Mouse (Mus musculus) limb, embryonic 15.5 days (tissue): ENCODE results near the gene Tacr2. TPM values are rescaled to one million over a fixed set of nuclear protein-coding genes. Genes with fewer than 3 reads are reported as not detected.

Experiments used
- ATAC-seq: fragments of 200-750 bp; cut with Nextera tagmentation; 2 replicates; pipeline ENCODE4 v1.8.0; 2017; ENCODE audit warnings: low read depth, moderate TSS enrichment; ENCODE audit not compliant: insufficient number of reproducible peaks, low FRiP score, low TSS enrichment
- H3K27ac ChIP-seq: fragments of 300-500 bp; sonication (generic); 2 replicates; pipeline ENCODE4 v1.5.1; 2015; ENCODE audit warnings: moderate library complexity, mild to moderate bottlenecking, inconsistent platforms
- H3K27me3 ChIP-seq: fragments of 300-500 bp; sonication (generic); 2 replicates; pipeline ENCODE4 v1.6.1; 2015; ENCODE audit warnings: inconsistent platforms
- H3K36me3 ChIP-seq: fragments of 300-500 bp; sonication (generic); 2 replicates; pipeline ENCODE4 v1.6.1; 2015; ENCODE audit warnings: inconsistent platforms
- H3K4me1 ChIP-seq: fragments of 300-500 bp; sonication (generic); 2 replicates; pipeline ENCODE4 v1.6.1; 2015; ENCODE audit warnings: inconsistent platforms
- H3K4me2 ChIP-seq: fragments of 300-500 bp; sonication (generic); 2 replicates; pipeline ENCODE4 v1.6.1; 2015; ENCODE audit warnings: mild to moderate bottlenecking, inconsistent platforms
- H3K4me3 ChIP-seq: fragments of 300-500 bp; sonication (generic); 2 replicates; pipeline ENCODE4 v1.5.1; 2015; ENCODE audit warnings: mild to moderate bottlenecking, inconsistent platforms
- H3K9ac ChIP-seq: fragments of 300-500 bp; sonication (generic); 2 replicates; pipeline ENCODE4 v1.6.1; 2015; ENCODE audit warnings: inconsistent platforms
- H3K9me3 ChIP-seq: fragments of 300-500 bp; sonication (generic); 2 replicates; pipeline ENCODE4 v1.6.1; 2016; ENCODE audit warnings: inconsistent platforms
- WGBS: fragments of 180-500 bp; shearing (Covaris S2); methylation state at CpG from one replicate; pipeline ENCODE4 v1.1.7; 2015; 5-methylcytosine and 5-hydroxymethylcytosine counted together
- polyA plus RNA-seq: library from polyadenylated mRNA; unstranded; fragments of >200 nt; fragmentation: Nextera tagmentation; extraction: Ambion mirVana; gene quantifications from 2 replicates; pipeline ENCODE4 v1.2.1, GENCODE M21; 2015

The Tacr2 gene
- polyA plus RNA-seq, 1 experiment from 2014 or later, result not detected

DNA sequence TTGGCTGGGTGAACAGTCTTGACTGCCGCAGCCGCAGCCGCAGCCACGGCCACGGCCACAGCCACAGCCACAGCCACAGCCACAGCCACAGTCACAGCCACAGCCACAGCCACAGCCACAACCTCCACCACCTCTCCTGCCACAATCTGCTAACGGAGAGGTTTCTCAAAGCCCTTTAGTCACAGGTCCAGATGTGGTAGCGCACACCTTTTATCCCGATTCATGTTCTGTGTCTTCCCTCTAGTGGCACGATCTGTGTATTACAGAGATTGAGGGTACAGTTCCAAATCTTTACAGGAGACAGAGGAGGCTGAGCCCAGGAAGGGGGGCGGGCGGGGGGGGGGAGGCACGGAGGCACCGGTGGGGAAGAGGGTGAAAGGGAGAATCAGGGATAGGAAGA is 9.3 kb upstream of the Tacr2 start:
- Histone ChIP-seq H3K4me3 (no peak overlapping the region), H3K27me3 (no peaks in the 10 kb centered on the region), H3K27ac (no peak overlapping the region), H3K4me2 (no peak overlapping the region), H3K9me3 (no peaks in the 10 kb centered on the region), H3K4me1 (no peaks in the 10 kb centered on the region), H3K9ac (no peak overlapping the region), H3K36me3 (no peaks in the 10 kb centered on the region)
- WGBS, result 53% methylated on average over 11 of the region's 13 CpGs
- no peak for ATAC-seq

DNA sequence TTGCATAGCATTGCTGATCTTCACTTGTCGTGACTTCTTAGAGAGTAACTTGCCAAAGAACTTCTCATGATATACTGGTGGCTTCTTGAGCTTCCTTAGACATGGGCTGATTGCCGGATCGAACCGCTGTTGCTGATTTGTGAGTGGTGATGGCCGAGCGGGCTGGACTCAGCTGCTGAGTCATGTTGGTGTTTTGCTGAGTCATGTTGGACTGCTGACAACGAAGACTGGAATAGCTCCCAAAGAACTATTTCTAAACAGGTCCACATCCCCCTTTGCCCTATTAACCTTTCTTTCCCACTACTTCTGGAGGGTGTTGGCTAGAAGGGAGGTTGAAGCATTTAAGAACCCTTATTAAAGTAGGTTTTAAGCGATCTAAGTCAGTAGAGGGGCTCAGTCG is 8.2 kb upstream of the Tacr2 start:
- Histone ChIP-seq H3K4me3 (no peak overlapping the region), H3K4me1 (no peaks in the 10 kb centered on the region), H3K27me3 (no peaks in the 10 kb centered on the region), H3K4me2 (no peak overlapping the region), H3K9ac (no peak overlapping the region), H3K36me3 (no peaks in the 10 kb centered on the region), H3K9me3 (no peaks in the 10 kb centered on the region), H3K27ac (no peak overlapping the region)
- ATAC-seq, result no peak
- 86% methylated on average over 9 of the region's 9 CpGs for WGBS

DNA sequence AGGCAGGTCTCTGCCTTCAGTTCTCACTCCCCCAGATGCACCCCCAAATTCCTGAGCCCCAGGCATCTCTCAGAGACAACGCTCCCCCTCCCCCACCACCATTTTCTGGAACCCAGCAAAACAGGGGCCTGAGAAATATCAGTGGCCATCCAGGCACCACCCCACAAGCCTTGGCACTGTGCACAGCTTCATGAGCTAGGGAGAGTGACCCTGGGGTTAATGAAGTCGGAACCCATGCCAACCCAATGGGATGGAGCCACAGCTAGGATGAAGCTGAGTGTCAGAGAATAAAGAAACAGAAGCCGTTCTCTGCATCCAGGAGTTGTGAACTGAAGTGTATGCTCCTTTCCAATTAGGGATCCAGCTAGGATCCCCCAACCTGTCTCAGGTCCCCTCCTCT is 5.1 kb upstream of the Tacr2 start:
- WGBS, result 72% methylated on average over 3 of the region's 3 CpGs
- Histone ChIP-seq H3K36me3 (no peaks in the 10 kb centered on the region), H3K27me3 (no peaks in the 10 kb centered on the region), H3K9me3 (no peaks in the 10 kb centered on the region), H3K4me3 (no peak overlapping the region), H3K9ac (no peak overlapping the region), H3K27ac (no peak overlapping the region), H3K4me2 (no peak overlapping the region), H3K4me1 (peaks cover 2% of the 10 kb centered on the region; the same call in 1 of the 2 replicates)
- no peak for ATAC-seq

DNA sequence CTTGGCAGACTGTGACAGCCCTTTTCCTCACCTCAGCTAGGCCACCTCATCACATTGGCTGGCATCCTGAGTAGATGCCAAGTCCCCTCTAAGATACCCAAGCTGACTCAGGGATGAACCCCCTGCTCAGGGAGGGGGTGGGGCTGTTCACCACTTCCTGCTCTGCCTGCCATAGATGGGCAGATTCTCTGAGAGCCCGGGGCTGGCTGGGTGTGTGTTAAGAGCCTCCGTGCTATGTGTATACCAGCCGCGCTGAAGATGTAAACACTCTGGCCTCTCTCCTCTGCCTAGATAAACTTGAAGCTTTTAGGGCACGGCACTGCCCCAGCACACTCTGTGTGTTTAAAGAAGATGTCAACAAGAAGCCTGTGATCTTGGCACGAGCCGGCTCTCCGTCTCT is 4.4 kb upstream of the Tacr2 start:
- Histone ChIP-seq H3K4me2 (no peak overlapping the region), H3K27me3 (no peaks in the 10 kb centered on the region), H3K27ac (no peak overlapping the region), H3K4me1 (peaks cover 4% of the 10 kb centered on the region; the same call in 1 of the 2 replicates), H3K36me3 (no peaks in the 10 kb centered on the region), H3K9ac (no peak overlapping the region), H3K9me3 (no peaks in the 10 kb centered on the region), H3K4me3 (no peak overlapping the region)
- WGBS, result 33% methylated on average over 8 of the region's 8 CpGs
- no peak for ATAC-seq

DNA sequence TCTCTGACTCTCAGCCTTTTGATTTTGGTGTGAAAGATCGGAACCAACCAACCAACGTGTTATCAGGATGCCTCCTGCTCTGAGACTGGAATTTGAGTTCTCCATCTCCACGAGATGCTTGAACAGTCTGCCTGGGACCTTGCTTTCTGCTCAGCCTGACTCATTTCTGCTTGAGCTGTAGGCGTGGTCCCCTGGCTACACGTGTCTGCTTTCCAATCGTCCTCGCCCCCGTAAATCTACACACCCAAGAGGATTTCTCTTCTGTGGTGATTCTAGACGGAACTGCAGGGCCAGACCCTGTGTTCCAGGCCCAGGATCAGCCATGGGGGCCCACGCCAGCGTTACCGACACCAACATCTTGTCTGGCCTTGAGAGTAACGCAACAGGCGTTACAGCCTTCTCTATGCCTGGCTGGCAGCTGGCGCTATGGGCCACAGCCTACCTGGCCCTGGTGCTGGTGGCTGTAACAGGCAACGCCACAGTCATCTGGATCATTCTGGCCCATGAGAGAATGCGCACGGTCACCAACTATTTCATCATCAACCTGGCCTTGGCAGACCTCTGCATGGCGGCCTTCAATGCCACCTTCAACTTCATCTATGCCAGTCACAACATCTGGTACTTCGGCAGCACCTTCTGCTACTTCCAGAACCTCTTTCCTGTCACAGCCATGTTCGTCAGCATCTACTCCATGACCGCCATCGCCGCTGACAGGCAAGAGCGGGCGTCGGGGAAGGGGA is 428 bp downstream of the Tacr2 start:
- Histone ChIP-seq H3K36me3 (no peaks in the 10 kb centered on the region), H3K4me1 (peaks cover 4% of the 10 kb centered on the region; the same call in 1 of the 2 replicates), H3K4me2 (no peak overlapping the region), H3K4me3 (no peak overlapping the region), H3K9ac (no peak overlapping the region), H3K27ac (no peak overlapping the region), H3K9me3 (no peaks in the 10 kb centered on the region), H3K27me3 (0 out of 2 replicates have a peak, but pooled peaks cover 4% of the 10 kb centered on the region)
- ATAC-seq, result no peak
- 81% methylated on average over 27 of the region's 27 CpGs for WGBS

DNA sequence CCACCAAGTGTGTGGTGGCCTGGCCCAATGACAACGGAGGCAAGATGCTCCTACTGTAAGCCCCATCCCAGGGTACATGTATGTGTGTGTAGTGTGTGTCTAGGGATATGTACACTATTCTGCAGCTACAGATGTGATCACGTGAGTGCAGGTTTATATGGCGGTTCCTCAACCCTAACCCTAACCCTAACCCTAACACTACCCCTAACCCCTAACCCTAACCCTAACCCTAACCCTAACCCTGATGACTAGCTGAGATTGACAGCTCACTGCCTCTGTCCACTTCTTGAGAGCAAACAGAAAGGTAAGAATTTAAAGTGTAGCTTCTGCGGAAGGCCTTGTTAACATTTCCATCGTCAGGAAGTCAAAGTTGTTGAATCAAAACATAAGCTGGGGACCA is 6.1 kb downstream of the Tacr2 start:
- Histone ChIP-seq H3K27me3 (0 out of 2 replicates have a peak, but pooled peaks cover 4% of the 10 kb centered on the region), H3K9ac (no peak overlapping the region), H3K36me3 (no peaks in the 10 kb centered on the region), H3K9me3 (no peaks in the 10 kb centered on the region), H3K4me3 (no peak overlapping the region), H3K27ac (no peak overlapping the region), H3K4me1 (peaks cover 6% of the 10 kb centered on the region; the same call in 1 of the 2 replicates), H3K4me2 (no peak overlapping the region)
- no peak for ATAC-seq
- WGBS, result 89% methylated on average over 5 of the region's 5 CpGs

DNA sequence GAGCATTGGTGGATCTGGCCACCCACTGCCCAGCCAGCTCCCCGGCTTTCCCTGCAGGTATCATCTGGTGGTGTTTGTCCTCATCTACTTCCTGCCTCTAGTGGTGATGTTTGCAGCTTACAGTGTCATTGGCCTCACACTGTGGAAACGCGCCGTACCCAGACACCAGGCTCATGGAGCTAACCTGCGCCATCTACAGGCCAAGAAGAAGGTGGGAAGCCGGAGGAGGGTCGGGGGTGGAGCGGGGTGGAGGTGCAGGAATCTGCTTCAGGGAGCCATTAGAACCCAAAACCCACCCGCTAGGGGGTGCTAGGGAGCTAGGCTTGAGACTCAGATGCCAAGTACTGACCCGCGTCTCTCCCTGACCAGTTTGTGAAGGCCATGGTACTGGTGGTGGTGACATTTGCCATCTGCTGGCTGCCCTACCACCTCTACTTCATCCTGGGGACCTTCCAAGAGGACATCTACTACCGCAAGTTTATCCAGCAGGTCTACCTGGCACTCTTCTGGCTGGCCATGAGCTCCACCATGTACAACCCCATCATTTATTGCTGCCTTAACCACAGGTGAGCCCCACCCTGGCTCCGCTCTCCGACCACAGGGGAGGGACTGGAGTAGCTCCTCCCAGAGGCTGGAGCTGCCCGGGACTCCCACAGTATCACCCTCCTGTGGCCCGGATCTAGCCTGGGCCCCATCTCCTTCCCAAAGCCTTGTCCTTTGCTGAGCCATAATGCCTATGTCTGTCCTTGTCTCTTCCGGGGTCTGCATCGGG is 9.1 kb downstream of the Tacr2 start:
- 0 out of 2 replicates have a peak, but pooled peaks have one; percentile 61 for ATAC-seq
- Histone ChIP-seq H3K4me3 (no peak overlapping the region), H3K9ac (no peak overlapping the region), H3K4me1 (peaks cover 6% of the 10 kb centered on the region; the same call in 1 of the 2 replicates), H3K27me3 (no peaks in the 10 kb centered on the region), H3K27ac (no peak overlapping the region), H3K4me2 (no peak overlapping the region), H3K9me3 (no peaks in the 10 kb centered on the region), H3K36me3 (no peaks in the 10 kb centered on the region)
- WGBS, result 15% methylated on average over 18 of the region's 18 CpGs

DNA sequence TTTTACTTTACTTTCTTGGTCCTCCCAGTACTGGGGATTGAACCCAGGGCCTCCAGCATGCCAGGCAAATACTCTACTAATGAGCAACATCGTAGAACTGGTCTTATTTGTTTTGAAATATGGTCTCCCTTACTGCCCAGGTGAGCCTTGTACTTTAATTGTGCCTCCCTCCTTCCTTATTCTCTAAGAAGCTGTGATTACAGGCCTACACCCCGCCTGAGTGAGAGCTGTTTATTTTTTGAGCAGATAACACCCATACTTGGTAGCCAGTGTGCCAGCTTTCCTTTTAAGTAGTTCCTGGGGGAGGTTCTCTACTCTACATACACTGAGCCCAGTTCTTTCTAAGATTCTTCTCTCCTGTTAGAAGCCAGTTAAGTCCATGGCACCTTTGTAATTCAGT is 12.1 kb downstream of the Tacr2 start:
- 44% methylated on average over 2 of the region's 2 CpGs for WGBS
- H3K4me2 ChIP-seq, result no peak overlapping the region
- no peaks in the 10 kb centered on the region for H3K9me3 ChIP-seq
- H3K4me3 ChIP-seq, result no peak overlapping the region
- H3K4me1 ChIP-seq, result peaks cover 6% of the 10 kb centered on the region; the same call in 1 of the 2 replicates
- peaks cover 13% of the 10 kb centered on the region for H3K36me3 ChIP-seq
- H3K27ac ChIP-seq, result no peak overlapping the region
- no peak overlapping the region for H3K9ac ChIP-seq
- no peak for ATAC-seq
- no peaks in the 10 kb centered on the region for H3K27me3 ChIP-seq

DNA sequence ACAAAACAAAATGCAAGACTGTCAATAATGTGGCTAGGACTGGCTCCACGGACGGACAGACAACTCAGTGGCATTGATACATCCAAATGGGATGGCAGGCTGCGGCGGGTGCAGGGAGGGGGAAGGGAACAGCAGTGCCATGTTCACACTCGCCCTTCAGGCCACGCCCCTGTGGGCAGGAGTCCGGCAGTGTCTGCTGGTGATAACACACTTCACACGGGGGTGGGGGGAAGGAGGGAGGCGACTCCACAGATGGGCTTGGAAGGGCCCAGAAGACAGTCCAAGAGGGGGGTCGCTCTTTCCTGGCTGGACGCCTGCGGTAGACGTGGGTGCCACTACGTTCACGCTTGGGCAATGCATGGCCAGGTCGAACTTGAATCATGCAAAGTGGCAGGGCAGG is 17.0 kb downstream of the Tacr2 start:
- WGBS, result 69% methylated on average over 16 of the region's 16 CpGs
- no peaks in the 10 kb centered on the region for H3K9me3 ChIP-seq
- no peak for ATAC-seq
- H3K4me2 ChIP-seq, result no peak overlapping the region
- no peaks in the 10 kb centered on the region for H3K27me3 ChIP-seq
- peaks cover 53% of the 10 kb centered on the region for H3K36me3 ChIP-seq
- H3K27ac ChIP-seq, result no peak overlapping the region
- no peak overlapping the region for H3K4me3 ChIP-seq
- no peak overlapping the region for H3K9ac ChIP-seq
- no peaks in the 10 kb centered on the region for H3K4me1 ChIP-seq

DNA sequence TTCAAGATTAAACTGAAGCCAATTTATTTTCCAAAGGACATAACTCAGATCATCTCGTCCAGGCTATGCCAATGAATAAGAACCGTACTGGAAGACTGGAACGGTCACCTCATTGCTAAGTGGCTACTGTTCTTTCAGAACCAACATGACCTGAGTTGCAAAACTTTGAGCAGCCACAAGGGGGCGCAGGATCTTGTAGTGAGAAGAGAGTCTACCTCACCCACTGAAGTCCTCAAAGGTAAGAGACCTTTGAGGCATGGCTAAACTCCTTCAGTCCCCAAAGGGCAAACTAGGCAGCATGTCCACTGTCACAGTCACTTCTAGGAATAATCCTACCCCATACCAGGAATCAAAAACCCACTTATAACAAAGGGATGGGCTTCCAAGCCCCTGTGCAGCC is 23.0 kb downstream of the Tacr2 start:
- Histone ChIP-seq H3K36me3 (peaks cover 56% of the 10 kb centered on the region), H3K27me3 (no peaks in the 10 kb centered on the region), H3K4me1 (no peaks in the 10 kb centered on the region), H3K4me3 (no peak overlapping the region), H3K9me3 (no peaks in the 10 kb centered on the region), H3K4me2 (no peak overlapping the region), H3K27ac (no peak overlapping the region), H3K9ac (no peak overlapping the region)
- WGBS, result 31% methylated on average over 4 of the region's 4 CpGs
- ATAC-seq, result no peak

DNA sequence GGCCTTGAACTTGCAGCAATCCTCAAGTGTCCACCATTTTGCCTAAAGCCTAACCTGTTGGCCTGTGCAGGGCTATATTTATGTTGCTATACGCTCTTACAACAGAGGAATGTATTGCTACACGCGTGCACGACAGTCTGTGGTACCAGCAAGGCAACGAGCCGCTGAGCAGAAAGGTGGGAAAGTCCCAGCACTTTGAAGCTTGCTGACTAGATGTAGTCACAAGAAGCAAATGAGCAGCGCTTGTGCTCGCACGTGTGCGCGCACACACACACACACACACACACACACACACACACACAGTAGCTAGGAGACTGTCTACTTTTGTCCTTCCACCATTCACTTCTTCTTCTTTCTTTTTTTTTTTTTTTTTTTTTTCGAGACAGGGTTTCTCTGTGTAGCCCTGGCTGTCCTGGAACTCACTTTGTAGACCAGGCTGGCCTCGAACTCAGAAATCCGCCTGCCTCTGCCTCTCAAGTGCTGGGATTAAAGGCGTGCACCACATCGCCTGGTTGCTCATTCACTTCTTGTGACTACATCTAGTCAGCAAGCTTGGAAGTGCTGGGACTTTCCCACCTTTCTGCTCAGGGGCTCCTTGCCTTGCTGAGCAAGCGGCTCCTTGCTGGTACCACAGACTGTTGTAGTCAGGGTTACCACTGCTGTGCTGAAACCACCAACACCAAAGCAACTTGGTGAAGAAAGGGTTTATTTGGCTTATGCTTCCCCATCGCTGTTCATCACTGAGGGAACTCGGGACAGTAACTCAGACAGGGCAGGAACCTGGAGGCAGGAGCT is 25.5 kb downstream of the Tacr2 start:
- Histone ChIP-seq H3K9ac (no peak overlapping the region), H3K4me1 (no peaks in the 10 kb centered on the region), H3K4me3 (no peak overlapping the region), H3K36me3 (peaks cover 59% of the 10 kb centered on the region), H3K27me3 (no peaks in the 10 kb centered on the region), H3K27ac (no peak overlapping the region), H3K9me3 (no peaks in the 10 kb centered on the region), H3K4me2 (no peak overlapping the region)
- 93% methylated on average over 18 of the region's 19 CpGs for WGBS
- no peak for ATAC-seq

DNA sequence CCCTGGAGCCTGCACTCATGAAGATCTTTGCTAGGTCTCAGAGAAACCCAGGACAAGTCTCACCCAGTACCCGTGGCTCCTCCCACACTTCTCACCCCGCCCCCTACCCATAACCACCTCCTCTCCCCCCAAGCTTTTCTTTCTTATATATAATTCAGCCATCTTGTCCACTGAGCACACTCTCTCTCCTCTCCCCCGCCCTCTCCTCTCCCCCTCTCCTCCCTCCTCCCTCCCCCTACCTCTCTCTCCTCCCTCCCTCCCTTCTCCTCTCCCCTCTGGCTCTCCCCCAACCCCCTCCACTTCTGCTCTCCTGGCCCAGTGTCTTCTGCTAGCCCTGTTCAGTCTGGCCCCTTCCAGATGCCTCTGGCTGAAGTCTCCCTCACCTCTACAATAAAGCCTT is 26.8 kb downstream of the Tacr2 start:
- no peaks in the 10 kb centered on the region for H3K9me3 ChIP-seq
- H3K4me3 ChIP-seq, result no peak overlapping the region
- no peak overlapping the region for H3K27ac ChIP-seq
- no peak overlapping the region for H3K4me2 ChIP-seq
- peaks cover 59% of the 10 kb centered on the region for H3K36me3 ChIP-seq
- H3K4me1 ChIP-seq, result no peaks in the 10 kb centered on the region
- no peak for ATAC-seq
- 66% methylated on average over 3 of the region's 3 CpGs for WGBS
- no peaks in the 10 kb centered on the region for H3K27me3 ChIP-seq
- H3K9ac ChIP-seq, result no peak overlapping the region
